Mouse (Mus musculus) small intestine, adult 2 months (tissue): ENCODE results near the gene Zfp423. TPM values are rescaled to one million over a fixed set of nuclear protein-coding genes. Genes with fewer than 3 reads are reported as not detected.

Experiments used
- H3K27ac ChIP-seq: fragments of 200-500 bp; 2 replicates; pipeline ENCODE4 v1.5.1; 2012; ENCODE audit warnings: low read depth, low read length, control low read depth, inconsistent platforms; ENCODE audit not compliant: insufficient read depth
- H3K27me3 ChIP-seq: fragments of 200-500 bp; 2 replicates; pipeline ENCODE4 v1.6.1; 2012; ENCODE audit warnings: mild to moderate bottlenecking, moderate library complexity, low read length, inconsistent platforms; ENCODE audit not compliant: control insufficient read depth, insufficient read depth
- H3K36me3 ChIP-seq: fragments of 200-500 bp; 2 replicates; pipeline ENCODE4 v1.6.1; 2012; ENCODE audit warnings: mild to moderate bottlenecking, low read length, control low read depth, inconsistent platforms; ENCODE audit not compliant: control insufficient read depth, insufficient read depth
- H3K4me1 ChIP-seq: fragments of 200-500 bp; 2 replicates; pipeline ENCODE4 v1.6.1; 2012; ENCODE audit warnings: low read length, inconsistent platforms, mixed read lengths; ENCODE audit not compliant: control insufficient read depth, insufficient read depth, insufficient read length
- H3K4me3 ChIP-seq: fragments of 200-500 bp; 2 replicates; pipeline ENCODE4 v1.5.1; 2012; ENCODE audit warnings: low read depth, mild to moderate bottlenecking, control low read depth, inconsistent platforms, low read length, moderate library complexity
- CTCF ChIP-seq: fragments of 200-500 bp; IDR thresholded peaks from 2 replicates; pipeline ENCODE4 v1.5.1; 2012; ENCODE audit warnings: low read depth, mild to moderate bottlenecking, control low read depth, inconsistent platforms, low read length, moderate library complexity, mixed read lengths; ENCODE audit not compliant: insufficient replicate concordance, insufficient read length; ENCODE audit errors: extremely low read depth
- POLR2A ChIP-seq: fragments of 200-500 bp; IDR thresholded peaks from 2 replicates; pipeline ENCODE4 v1.6.1; 2012; ENCODE audit warnings: low read depth, mild to moderate bottlenecking, control low read depth, inconsistent platforms, low read length, moderate library complexity
- WGBS: fragments of 180-500 bp; shearing (Covaris S2); methylation state at CpG from one replicate; pipeline ENCODE4 v1.1.7; 2018; 5-methylcytosine and 5-hydroxymethylcytosine counted together
- polyA plus RNA-seq: library from polyadenylated mRNA; depleted of rRNA; stranded (reverse); fragments of >200 nt; gene quantifications from 2 replicates; pipeline ENCODE4 v1.2.3, GENCODE M21; 2012

The Zfp423 gene
- polyA plus RNA-seq, 1 experiment = 2.3 TPM

- no peak overlapping the region for H3K27ac ChIP-seq
- no peaks in the 10 kb centered on the region for H3K36me3 ChIP-seq
- WGBS = 62% methylated on average over 6 of the region's 6 CpGs
- H3K4me3 ChIP-seq = no peak overlapping the region
- no peaks in the 10 kb centered on the region for H3K4me1 ChIP-seq
- TF ChIP-seq CTCF (no peak), POLR2A (no peak)
- no peaks in the 10 kb centered on the region for H3K27me3 ChIP-seq
Observed at GRCm38 (mm10) chr8:87875852-87876251, 83.5 kb downstream of the Zfp423 start.

- H3K36me3 ChIP-seq = no peaks in the 10 kb centered on the region
- H3K4me1 ChIP-seq = no peaks in the 10 kb centered on the region
- no peak overlapping the region for H3K27ac ChIP-seq
- no peak for TF ChIP-seq CTCF
- TF ChIP-seq POLR2A = no peak
- WGBS = 33% methylated on average over 10 of the region's 10 CpGs
- no peak overlapping the region for H3K4me3 ChIP-seq
- H3K27me3 ChIP-seq = no peaks in the 10 kb centered on the region
Observed at GRCm38 (mm10) chr8:87875452-87875851, 83.9 kb downstream of the Zfp423 start.

- H3K36me3 ChIP-seq = no peaks in the 10 kb centered on the region
- 73% methylated on average over 14 of the region's 14 CpGs for WGBS
- no peak overlapping the region for H3K4me3 ChIP-seq
- TF ChIP-seq CTCF (no peak), POLR2A (no peak)
- H3K27ac ChIP-seq = no peak overlapping the region
- H3K4me1 ChIP-seq = no peaks in the 10 kb centered on the region
- H3K27me3 ChIP-seq = no peaks in the 10 kb centered on the region
Observed at GRCm38 (mm10) chr8:87872987-87873550, 86.3 kb downstream of the Zfp423 start.

- Histone ChIP-seq H3K4me1 (no peaks in the 10 kb centered on the region), H3K36me3 (no peaks in the 10 kb centered on the region), H3K27ac (no peak overlapping the region), H3K27me3 (no peaks in the 10 kb centered on the region), H3K4me3 (no peak overlapping the region)
- 76% methylated on average over 6 of the region's 6 CpGs for WGBS
- no peak for TF ChIP-seq POLR2A
- TF ChIP-seq CTCF = no peak
Observed at GRCm38 (mm10) chr8:87872356-87872930, 87.0 kb downstream of the Zfp423 start.

- Histone ChIP-seq H3K36me3 (no peaks in the 10 kb centered on the region), H3K4me1 (no peaks in the 10 kb centered on the region), H3K27ac (no peak overlapping the region), H3K27me3 (no peaks in the 10 kb centered on the region), H3K4me3 (no peak overlapping the region)
- 74% methylated on average over 6 of the region's 6 CpGs for WGBS
- TF ChIP-seq POLR2A (no peak), CTCF (no peak)
Observed at GRCm38 (mm10) chr8:87866586-87866985, 92.8 kb downstream of the Zfp423 start.

- WGBS = 68% methylated on average over 8 of the region's 8 CpGs
- Histone ChIP-seq H3K4me3 (no peak overlapping the region), H3K4me1 (no peaks in the 10 kb centered on the region), H3K27ac (no peak overlapping the region), H3K36me3 (no peaks in the 10 kb centered on the region), H3K27me3 (no peaks in the 10 kb centered on the region)
- TF ChIP-seq POLR2A (no peak), CTCF (no peak)
Observed at GRCm38 (mm10) chr8:87864236-87864635, 95.2 kb downstream of the Zfp423 start.

GRCm38 (mm10) chr8:87863128-87863527, 96.3 kb downstream of the Zfp423 start:
- H3K27ac ChIP-seq = no peak overlapping the region
- H3K27me3 ChIP-seq = no peaks in the 10 kb centered on the region
- H3K36me3 ChIP-seq = no peaks in the 10 kb centered on the region
- WGBS = 86% methylated on average over 8 of the region's 8 CpGs
- no peaks in the 10 kb centered on the region for H3K4me1 ChIP-seq
- TF ChIP-seq CTCF = no peak
- no peak for TF ChIP-seq POLR2A
- no peak overlapping the region for H3K4me3 ChIP-seq

GRCm38 (mm10) chr8:87861718-87862117, 97.7 kb downstream of the Zfp423 start:
- H3K36me3 ChIP-seq = no peaks in the 10 kb centered on the region
- TF ChIP-seq POLR2A = no peak
- TF ChIP-seq CTCF = no peak
- no peaks in the 10 kb centered on the region for H3K4me1 ChIP-seq
- WGBS = 48% methylated on average over 5 of the region's 5 CpGs
- no peak overlapping the region for H3K27ac ChIP-seq
- H3K27me3 ChIP-seq = no peaks in the 10 kb centered on the region
- H3K4me3 ChIP-seq = no peak overlapping the region
